Mouse (Mus musculus) heart, adult 2 months (tissue): ENCODE measurements around the gene Cbx7.

Experiments used
- CTCF ChIP-seq: fragments of 200-600 bp; IDR thresholded peaks from 2 replicates; pipeline ENCODE4 v1.8.1; 2022; ENCODE audit warnings: antibody characterized with exemption, mild to moderate bottlenecking, moderate library complexity
- POLR2A ChIP-seq: fragments of 200-500 bp; IDR thresholded peaks from 2 replicates; pipeline ENCODE4 v1.6.1; 2011; ENCODE audit warnings: mild to moderate bottlenecking, low read depth, low read length, control low read depth; ENCODE audit not compliant: insufficient read depth

GRCm38 (mm10) chr15:79898988-79899387 is 71.9 kb downstream of the Cbx7 start:
- TF ChIP-seq CTCF = no peak
- TF ChIP-seq POLR2A = no peak
